Mouse (Mus musculus) embryo, embryonic 11.5 days (tissue): ENCODE measurements around the gene Jazf1.

ENCODE experiments used
- DNase-seq: peaks from one replicate; pipeline ENCODE4 v3.0.0-alpha.2; 2012; ENCODE audit warnings: low read depth, low spot score

The Jazf1 gene

GRCm38 (mm10) chr6:52796691-52797090 is 271.7 kb downstream of the Jazf1 start:
- DNase-seq = no peak

GRCm38 (mm10) chr6:52796035-52796598 is 272.3 kb downstream of the Jazf1 start:
- no peak for DNase-seq

GRCm38 (mm10) chr6:52795029-52795841 is 273.2 kb downstream of the Jazf1 start:
- no peak for DNase-seq

- no peak for DNase-seq
Observed at GRCm38 (mm10) chr6:52792455-52792854, 276.0 kb downstream of the Jazf1 start.

- DNase-seq = no peak
Observed at GRCm38 (mm10) chr6:52790781-52791180, 277.6 kb downstream of the Jazf1 start.

- no peak for DNase-seq
Observed at GRCm38 (mm10) chr6:52790316-52790715, 278.1 kb downstream of the Jazf1 start.

GRCm38 (mm10) chr6:52779546-52779945 is 288.9 kb downstream of the Jazf1 start:
- no peak for DNase-seq

- no peak for DNase-seq
Observed at GRCm38 (mm10) chr6:52778523-52778922, 289.9 kb downstream of the Jazf1 start.

GRCm38 (mm10) chr6:52777034-52777433 is 291.4 kb downstream of the Jazf1 start:
- no peak for DNase-seq

GRCm38 (mm10) chr6:52775956-52776355 is 292.5 kb downstream of the Jazf1 start:
- no peak for DNase-seq

- no peak for DNase-seq
Observed at GRCm38 (mm10) chr6:52775350-52775749, 293.1 kb downstream of the Jazf1 start.

GRCm38 (mm10) chr6:52773132-52773531 is 295.3 kb downstream of the Jazf1 start:
- no peak for DNase-seq

- DNase-seq = no peak
Observed at GRCm38 (mm10) chr6:52770789-52771188, 297.6 kb downstream of the Jazf1 start.

GRCm38 (mm10) chr6:52765206-52765605 is 303.2 kb downstream of the Jazf1 start:
- DNase-seq = no peak

- no peak for DNase-seq
Observed at GRCm38 (mm10) chr6:52752832-52753231, 315.6 kb downstream of the Jazf1 start.

- DNase-seq = no peak
Observed at GRCm38 (mm10) chr6:52734630-52735029, 333.8 kb downstream of the Jazf1 start.

GRCm38 (mm10) chr6:52730338-52730737 is 338.1 kb downstream of the Jazf1 start:
- no peak for DNase-seq

- peak; percentile 32 for DNase-seq
Observed at GRCm38 (mm10) chr6:52724805-52725439, 343.5 kb downstream of the Jazf1 start.
